In the genomic region with DNA sequence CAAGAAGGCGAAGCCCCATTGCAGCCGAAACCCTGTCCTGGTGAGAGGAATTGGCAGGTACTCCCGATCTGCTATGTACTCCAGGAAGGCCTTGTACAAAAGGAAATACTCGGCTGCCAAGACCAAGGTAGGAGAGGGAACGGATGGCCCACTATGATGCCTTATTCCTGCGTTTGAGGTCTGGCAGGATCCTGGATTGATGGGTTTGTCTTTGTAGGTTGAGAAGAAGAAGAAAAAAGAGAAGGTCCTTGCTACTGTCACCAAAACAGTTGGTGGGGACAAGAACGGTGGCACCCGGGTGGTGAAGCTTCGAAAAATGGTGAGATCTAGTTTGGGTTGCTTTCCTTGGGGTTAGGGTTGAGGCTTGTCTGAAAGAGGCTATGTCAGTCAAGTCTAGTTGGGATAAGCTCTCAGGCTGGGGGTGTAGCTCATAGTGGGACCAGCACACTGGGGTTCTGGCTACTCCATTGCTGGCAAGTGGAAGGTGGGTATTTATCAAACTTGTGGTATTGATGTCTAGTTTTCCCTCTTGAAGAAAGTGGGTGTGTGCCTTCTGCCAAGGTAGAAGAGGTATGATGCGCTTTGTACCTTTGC, we compare ENCODE assay signal across 7 mouse cellular contexts. TPM values are rescaled to one million over a fixed set of nuclear protein-coding genes. Genes with fewer than 3 reads are reported as not detected.
DNase-seq lines count a peak whose midpoint lies in the region; ATAC-seq and TF ChIP-seq lines count a peak whose summit lies in the region.
"Not testable (repeated sequence)": the region's sequence is repeated elsewhere in the genome, so short reads cannot be mapped to it uniquely, and the experiment has no call there.

No protein-coding gene starts in this region.

- 73% methylated on average over 9 of the region's 10 CpGs for WGBS in embryonic facial prominence, embryonic 10.5 days
- WGBS in forebrain, embryonic 14.5 days: 74% methylated on average over 8 of the region's 10 CpGs
- 68% methylated on average over 8 of the region's 10 CpGs for WGBS in heart, postnatal 0 days
- WGBS in intestine, postnatal 0 days: 51% methylated on average over 8 of the region's 10 CpGs
- 59% methylated on average over 8 of the region's 10 CpGs for WGBS in liver, adult 2 months
- WGBS in macrophage (ENCODE audit: missing documents): 70% methylated on average over 7 of the region's 10 CpGs
- WGBS in neural tube, embryonic 12.5 days: 76% methylated on average over 8 of the region's 10 CpGs

- not testable (repeated sequence) for DNase-seq in embryonic facial prominence, embryonic 10.5 days (ENCODE audit: low spot score); forebrain, embryonic 14.5 days (ENCODE audit: low spot score); heart, postnatal 0 days (ENCODE audit: low spot score); liver, adult 2 months (ENCODE audit: extremely low read depth, low read depth, low spot score)

- H3K27ac ChIP-seq in embryonic facial prominence, embryonic 10.5 days (replicated peaks): peak overlapping the region; percentile 49; the same call in 1 of the 2 replicates
- H3K27ac ChIP-seq in forebrain, embryonic 14.5 days (ENCODE audit: low read depth, low read length); heart, postnatal 0 days (ENCODE audit: low read depth); liver, adult 2 months (replicated peaks; ENCODE audit: insufficient read depth, low read depth, low read length); macrophage; neural tube, embryonic 12.5 days: not testable (repeated sequence)
- H3K27ac ChIP-seq in intestine, postnatal 0 days (ENCODE audit: low read depth, low read length): peak overlapping the region; percentile 15; the same call in 1 of the 2 replicates

- H3K4me3 ChIP-seq in embryonic facial prominence, embryonic 10.5 days: peak overlapping the region; percentile 95
- H3K4me3 ChIP-seq in forebrain, embryonic 14.5 days (ENCODE audit: low read depth, low read length): peak overlapping the region; percentile 94
- H3K4me3 ChIP-seq in heart, postnatal 0 days (ENCODE audit: low read depth, low read length): peak overlapping the region; percentile 91
- H3K4me3 ChIP-seq in intestine, postnatal 0 days (ENCODE audit: low read depth, low read length): peak overlapping the region; percentile 80
- H3K4me3 ChIP-seq in liver, adult 2 months (ENCODE audit: insufficient read depth, low read depth, low read length): not testable (repeated sequence)
- peak overlapping the region; percentile 79; the same call in 1 of the 2 replicates for H3K4me3 ChIP-seq in macrophage (ENCODE audit: inconsistent target)
- H3K4me3 ChIP-seq in neural tube, embryonic 12.5 days: peak overlapping the region; percentile 90; the same call in 1 of the 2 replicates

- H3K4me1 ChIP-seq in embryonic facial prominence, embryonic 10.5 days: peaks cover 27% of the 10 kb centered on the region
- not testable (repeated sequence) for H3K4me1 ChIP-seq in forebrain, embryonic 14.5 days (ENCODE audit: control insufficient read depth, insufficient read depth, low read length); heart, postnatal 0 days (ENCODE audit: control insufficient read depth, insufficient read depth); intestine, postnatal 0 days (replicated peaks; ENCODE audit: control insufficient read depth, insufficient read depth, low read length); liver, adult 2 months (ENCODE audit: control insufficient read depth, insufficient read depth, low read length)
- H3K4me1 ChIP-seq in neural tube, embryonic 12.5 days: peaks cover 13% of the 10 kb centered on the region; the same call in 1 of the 2 replicates

- not testable (repeated sequence) for TF ChIP-seq EP300 in heart, postnatal 0 days (IDR thresholded peaks at IDR 0.05; ENCODE audit: low read depth)

- not testable (repeated sequence) for TF ChIP-seq CTCF in heart, postnatal 0 days (IDR thresholded peaks at IDR 0.05; ENCODE audit: low read depth); intestine, postnatal 0 days (IDR thresholded peaks at IDR 0.05; ENCODE audit: low read depth); liver, adult 2 months (IDR thresholded peaks at IDR 0.05; ENCODE audit: low read depth, low read length)

- not testable (repeated sequence) for H3K79me2 ChIP-seq in liver, adult 2 months (ENCODE audit: control insufficient read depth, insufficient read depth, low read length)
- H3K79me2 ChIP-seq in macrophage (ENCODE audit: inconsistent target): peaks cover 37% of the 10 kb centered on the region

- peaks cover 55% of the 10 kb centered on the region for H3K36me3 ChIP-seq in embryonic facial prominence, embryonic 10.5 days (replicated peaks)
- H3K36me3 ChIP-seq in forebrain, embryonic 14.5 days (ENCODE audit: control insufficient read depth, insufficient read depth, low read length): peaks cover 52% of the 10 kb centered on the region
- peaks cover 50% of the 10 kb centered on the region for H3K36me3 ChIP-seq in heart, postnatal 0 days (replicated peaks; ENCODE audit: control insufficient read depth, insufficient read depth, low read length)
- peaks cover 48% of the 10 kb centered on the region for H3K36me3 ChIP-seq in intestine, postnatal 0 days (ENCODE audit: control insufficient read depth, insufficient read depth)
- peaks cover 38% of the 10 kb centered on the region for H3K36me3 ChIP-seq in liver, adult 2 months (ENCODE audit: control insufficient read depth, insufficient read depth, low read length)
- peaks cover 48% of the 10 kb centered on the region for H3K36me3 ChIP-seq in macrophage (ENCODE audit: inconsistent target)
- peaks cover 48% of the 10 kb centered on the region for H3K36me3 ChIP-seq in neural tube, embryonic 12.5 days

- not testable (repeated sequence) for H3K9me3 ChIP-seq in embryonic facial prominence, embryonic 10.5 days; forebrain, embryonic 14.5 days (replicated peaks; ENCODE audit: control insufficient read depth, low read length); heart, postnatal 0 days (replicated peaks; ENCODE audit: control insufficient read depth, low read length); intestine, postnatal 0 days (ENCODE audit: control insufficient read depth); neural tube, embryonic 12.5 days

- H3K27me3 ChIP-seq in embryonic facial prominence, embryonic 10.5 days (replicated peaks; ENCODE audit: low read depth, poor library complexity, severe bottlenecking); forebrain, embryonic 14.5 days (replicated peaks; ENCODE audit: control insufficient read depth, insufficient read depth, low read length); heart, postnatal 0 days (ENCODE audit: control insufficient read depth, insufficient read depth, low read length); intestine, postnatal 0 days (replicated peaks; ENCODE audit: control insufficient read depth, insufficient read depth, low read length); liver, adult 2 months (ENCODE audit: control insufficient read depth, insufficient read depth, low read length); neural tube, embryonic 12.5 days (replicated peaks): not testable (repeated sequence)

- ATAC-seq in forebrain, embryonic 14.5 days; heart, postnatal 0 days (ENCODE audit: insufficient read depth, low read depth); intestine, postnatal 0 days; neural tube, embryonic 12.5 days (ENCODE audit: low FRiP score, low read depth): not testable (repeated sequence)

- peak overlapping the region; percentile 78 for H3K4me2 ChIP-seq in forebrain, embryonic 14.5 days (ENCODE audit: low read length)
- H3K4me2 ChIP-seq in heart, postnatal 0 days (ENCODE audit: low read depth, low read length): peak overlapping the region; percentile 67
- H3K4me2 ChIP-seq in intestine, postnatal 0 days (replicated peaks; ENCODE audit: low read depth): peak overlapping the region; percentile 75
- H3K4me2 ChIP-seq in neural tube, embryonic 12.5 days (replicated peaks): peak overlapping the region; percentile 76

- peak overlapping the region; percentile 98 for H3K9ac ChIP-seq in forebrain, embryonic 14.5 days (ENCODE audit: low read length)
- H3K9ac ChIP-seq in heart, postnatal 0 days (replicated peaks; ENCODE audit: low read depth, low read length): peak overlapping the region; percentile 96
- H3K9ac ChIP-seq in intestine, postnatal 0 days (ENCODE audit: low read depth, low read length): peak overlapping the region; percentile 7
- H3K9ac ChIP-seq in liver, adult 2 months (ENCODE audit: low read depth, low read length): peak overlapping the region; percentile 28; the same call in 1 of the 2 replicates
- peak overlapping the region; percentile 99 for H3K9ac ChIP-seq in neural tube, embryonic 12.5 days

- not testable (repeated sequence) for TF ChIP-seq POLR2A in liver, adult 2 months (IDR thresholded peaks at IDR 0.05; ENCODE audit: extremely low read depth, insufficient read depth, low read length)

RNA-seq across cellular contexts. Expression of a gene that starts 1.4 kb away (rescaled TPM):
- 686 and 696 TPM in 2 replicates for polyA plus RNA-seq in embryonic facial prominence, embryonic 10.5 days (2016; fragmentation: Nextera tagmentation; extraction: Ambion mirVana)
- 455 and 505 TPM in 2 replicates for polyA plus RNA-seq in forebrain, embryonic 14.5 days (2014; fragmentation: Nextera tagmentation; extraction: Ambion mirVana)
- total RNA-seq in heart, postnatal 0 days (2014; rRNA removed; ENCODE audit: low replicate concordance): 472 and 482 TPM in 2 replicates
- 287 and 306 TPM in 2 replicates for polyA plus RNA-seq in heart, postnatal 0 days (2015; fragmentation: Nextera tagmentation; extraction: Ambion mirVana)
- polyA plus RNA-seq in intestine, postnatal 0 days (2015; fragmentation: Nextera tagmentation; extraction: Ambion mirVana): 359 and 402 TPM in 2 replicates
- total RNA-seq in liver, adult 2 months (2014; rRNA removed): 135 and 163 TPM in 2 replicates
- polyA plus RNA-seq in liver, adult 2 months (2012; rRNA removed): 122 and 146 TPM in 2 replicates
- total RNA-seq in macrophage (2018; cell fraction: chromatin; rRNA removed): 100 to 1,000 TPM in 22 of 26 experiments, 10 to 100 TPM in 4; 88.4 to 255 (median 152) TPM
- 100 to 1,000 TPM; 365 to 907 (median 487) TPM for total RNA-seq in macrophage (2018; cell fraction: cytosol; rRNA removed)
- total RNA-seq in macrophage (2018; cell fraction: nucleus; rRNA removed): 100 to 1,000 TPM in 24 of 26 experiments, 10 to 100 TPM in 2; 96.1 to 285 (median 151) TPM
- polyA plus RNA-seq in macrophage (2018): 531 to 859 TPM (median 846 TPM) in 3 replicates
- polyA plus RNA-seq in neural tube, embryonic 12.5 days (2016; fragmentation: Nextera tagmentation; extraction: Ambion mirVana): 452 and 465 TPM in 2 replicates

RNA-seq across cellular contexts. Expression of a gene that starts 14.4 kb away (rescaled TPM):
- 4.4 and 5.0 TPM in 2 replicates for polyA plus RNA-seq in embryonic facial prominence, embryonic 10.5 days (2016; fragmentation: Nextera tagmentation; extraction: Ambion mirVana)
- 15.8 and 22.0 TPM in 2 replicates for polyA plus RNA-seq in forebrain, embryonic 14.5 days (2014; fragmentation: Nextera tagmentation; extraction: Ambion mirVana)
- total RNA-seq in heart, postnatal 0 days (2014; rRNA removed; ENCODE audit: low replicate concordance): 18.8 and 19.5 TPM in 2 replicates
- 1.8 and 2.0 TPM in 2 replicates for polyA plus RNA-seq in heart, postnatal 0 days (2015; fragmentation: Nextera tagmentation; extraction: Ambion mirVana)
- 2.1 and 2.2 TPM in 2 replicates for polyA plus RNA-seq in intestine, postnatal 0 days (2015; fragmentation: Nextera tagmentation; extraction: Ambion mirVana)
- total RNA-seq in liver, adult 2 months (2014; rRNA removed): 9.7 and 10.0 TPM in 2 replicates
- polyA plus RNA-seq in liver, adult 2 months (2012; rRNA removed): 5.5 and 7.6 TPM in 2 replicates
- 100 to 1,000 TPM in 18 of 26 experiments, 10 to 100 TPM in 8; 55.0 to 286 (median 140) TPM for total RNA-seq in macrophage (2018; cell fraction: chromatin; rRNA removed)
- total RNA-seq in macrophage (2018; cell fraction: cytosol; rRNA removed): 10 to 100 TPM in 20 of 26 experiments, 1 to 10 TPM in 6; 6.3 to 19.1 (median 13.2) TPM
- 100 to 1,000 TPM in 1 of 26 experiments, 10 to 100 TPM in 25; 21.5 to 102 (median 54.2) TPM for total RNA-seq in macrophage (2018; cell fraction: nucleus; rRNA removed)
- polyA plus RNA-seq in macrophage (2018): 5.9 to 7.2 TPM (median 7.2 TPM) in 3 replicates
- 15.4 and 16.5 TPM in 2 replicates for polyA plus RNA-seq in neural tube, embryonic 12.5 days (2016; fragmentation: Nextera tagmentation; extraction: Ambion mirVana)

RNA-seq across cellular contexts. Expression of a gene that starts 14.4 kb away (rescaled TPM):
- polyA plus RNA-seq in embryonic facial prominence, embryonic 10.5 days (2016; fragmentation: Nextera tagmentation; extraction: Ambion mirVana): 25.0 and 25.4 TPM in 2 replicates
- 32.1 and 33.8 TPM in 2 replicates for polyA plus RNA-seq in forebrain, embryonic 14.5 days (2014; fragmentation: Nextera tagmentation; extraction: Ambion mirVana)
- total RNA-seq in heart, postnatal 0 days (2014; rRNA removed; ENCODE audit: low replicate concordance): 45.0 and 45.5 TPM in 2 replicates
- polyA plus RNA-seq in heart, postnatal 0 days (2015; fragmentation: Nextera tagmentation; extraction: Ambion mirVana): 23.9 and 24.7 TPM in 2 replicates
- 14.0 and 15.6 TPM in 2 replicates for polyA plus RNA-seq in intestine, postnatal 0 days (2015; fragmentation: Nextera tagmentation; extraction: Ambion mirVana)
- 23.1 and 30.3 TPM in 2 replicates for total RNA-seq in liver, adult 2 months (2014; rRNA removed)
- 15.6 and 17.0 TPM in 2 replicates for polyA plus RNA-seq in liver, adult 2 months (2012; rRNA removed)
- 10 to 100 TPM; 19.4 to 55.1 (median 27.6) TPM for total RNA-seq in macrophage (2018; cell fraction: chromatin; rRNA removed)
- total RNA-seq in macrophage (2018; cell fraction: cytosol; rRNA removed): 10 to 100 TPM; 31.3 to 51.3 (median 40.8) TPM
- 10 to 100 TPM; 30.4 to 52.2 (median 37.9) TPM for total RNA-seq in macrophage (2018; cell fraction: nucleus; rRNA removed)
- polyA plus RNA-seq in macrophage (2018): 29.4 to 39.8 TPM (median 36.3 TPM) in 3 replicates
- polyA plus RNA-seq in neural tube, embryonic 12.5 days (2016; fragmentation: Nextera tagmentation; extraction: Ambion mirVana): 20.0 and 25.1 TPM in 2 replicates

Comparison
In these comparisons a context has a peak if more than half of its experiments do, and no peak if none do; other contexts are left out.
1. H3K9ac ChIP-seq: peak in every context shown above with its lines; median percentile 99 in neural tube, embryonic 12.5 days; 98 in forebrain, embryonic 14.5 days; 96 in heart, postnatal 0 days; 28 in liver, adult 2 months; 7 in intestine, postnatal 0 days.